Mouse (Mus musculus) thymus, postnatal 4 days (tissue): ENCODE data around the gene Nav3.

Source experiments
- DNase-seq: peaks from one replicate; pipeline ENCODE4 v3.0.0; 2021

Nav3 gene

GRCm38 (mm10) chr10:110175874-110176273, 280.1 kb downstream of the Nav3 start:
- no peak for DNase-seq

GRCm38 (mm10) chr10:110169416-110169815, 286.6 kb downstream of the Nav3 start:
- DNase-seq, result no peak

- no peak for DNase-seq
Measured at GRCm38 (mm10) chr10:110168892-110169291, 287.1 kb downstream of the Nav3 start.

GRCm38 (mm10) chr10:110162596-110162995, 293.4 kb downstream of the Nav3 start:
- DNase-seq, result no peak

GRCm38 (mm10) chr10:110160894-110161293, 295.1 kb downstream of the Nav3 start:
- DNase-seq, result no peak

- DNase-seq, result no peak
Measured at GRCm38 (mm10) chr10:110159548-110159947, 296.5 kb downstream of the Nav3 start.

- DNase-seq, result no peak
Measured at GRCm38 (mm10) chr10:110158122-110158521, 297.9 kb downstream of the Nav3 start.

GRCm38 (mm10) chr10:110156412-110156811, 299.6 kb downstream of the Nav3 start:
- DNase-seq, result no peak

GRCm38 (mm10) chr10:110155494-110155893, 300.5 kb downstream of the Nav3 start:
- no peak for DNase-seq

GRCm38 (mm10) chr10:110154873-110155237, 301.1 kb downstream of the Nav3 start:
- DNase-seq, result no peak

GRCm38 (mm10) chr10:110154001-110154872, 301.8 kb downstream of the Nav3 start:
- DNase-seq, result no peak

- DNase-seq, result no peak
Measured at GRCm38 (mm10) chr10:110120572-110120971, 335.4 kb downstream of the Nav3 start.

GRCm38 (mm10) chr10:110117341-110117740, 338.7 kb downstream of the Nav3 start:
- no peak for DNase-seq

- no peak for DNase-seq
Measured at GRCm38 (mm10) chr10:110112669-110113458, 343.1 kb downstream of the Nav3 start.

GRCm38 (mm10) chr10:110103255-110103654, 352.7 kb downstream of the Nav3 start:
- no peak for DNase-seq

- no peak for DNase-seq
Measured at GRCm38 (mm10) chr10:110102231-110102630, 353.8 kb downstream of the Nav3 start.

GRCm38 (mm10) chr10:110094433-110094832, 361.6 kb downstream of the Nav3 start:
- no peak for DNase-seq

GRCm38 (mm10) chr10:110088444-110089061, 367.5 kb downstream of the Nav3 start:
- no peak for DNase-seq

- no peak for DNase-seq
Measured at GRCm38 (mm10) chr10:110085903-110086302, 370.1 kb downstream of the Nav3 start.

GRCm38 (mm10) chr10:110085156-110085555, 370.8 kb downstream of the Nav3 start:
- peak; percentile 48 for DNase-seq

- no peak for DNase-seq
Measured at GRCm38 (mm10) chr10:110076575-110076974, 379.4 kb downstream of the Nav3 start.

- no peak for DNase-seq
Measured at GRCm38 (mm10) chr10:110072355-110072754, 383.6 kb downstream of the Nav3 start.

- no peak for DNase-seq
Measured at GRCm38 (mm10) chr10:110061166-110061565, 394.8 kb downstream of the Nav3 start.

- no peak for DNase-seq
Measured at GRCm38 (mm10) chr10:110037547-110037946, 418.5 kb downstream of the Nav3 start.
